Mouse (Mus musculus) cerebellum, postnatal 25 days (tissue): ENCODE results near the gene Unc80.

Experiments used
- DNase-seq, 2 experiments: peaks; one replicate each; pipeline ENCODE4 v3.0.0; 2021; ENCODE audit warnings: mixed read lengths in 2 of 2

Gene Unc80

GRCm38 (mm10) chr1:66730581-66730980, 262.4 kb downstream of the Unc80 start:
- DNase-seq: no peak
